Mouse (Mus musculus) urinary bladder, postnatal 14 days (tissue): ENCODE data around the gene Tmem42.

Source experiments
- DNase-seq: peaks from one replicate; pipeline ENCODE4 v3.0.0; 2021; ENCODE audit warnings: low spot score

Tmem42 gene

GRCm38 (mm10) chr9:123020995-123021631 is at the start of gene Tmem42:
Gene Tmem42 (plus strand): TSS chr9:123021326.
- DNase-seq: peak; percentile 88

- DNase-seq: no peak
These were observed 22.5 kb upstream of the Tmem42 start for GRCm38 (mm10) chr9:122998406-122999192.

GRCm38 (mm10) chr9:122999193-122999586 is 21.9 kb upstream of the Tmem42 start:
- no peak for DNase-seq

GRCm38 (mm10) chr9:123004718-123005117 is 16.4 kb upstream of the Tmem42 start:
- DNase-seq: no peak

GRCm38 (mm10) chr9:123006071-123006470 is 15.1 kb upstream of the Tmem42 start:
- DNase-seq: no peak

GRCm38 (mm10) chr9:123021636-123022379 is 682 bp downstream of the Tmem42 start:
- DNase-seq: no peak

- DNase-seq: no peak
These were observed 3.1 kb downstream of the Tmem42 start for GRCm38 (mm10) chr9:123024201-123024600.

- DNase-seq: no peak
These were observed 10.5 kb downstream of the Tmem42 start for GRCm38 (mm10) chr9:123031496-123032246.

- no peak for DNase-seq
These were observed 13.3 kb downstream of the Tmem42 start, which contains the start of gene Tgm4 for GRCm38 (mm10) chr9:123034426-123034825. Gene Tgm4 (plus strand): TSS chr9:123034726.

GRCm38 (mm10) chr9:123047665-123048064 is 26.5 kb downstream of the Tmem42 start:
- no peak for DNase-seq

- no peak for DNase-seq
These were observed 37.7 kb downstream of the Tmem42 start for GRCm38 (mm10) chr9:123058724-123059292.

- DNase-seq: no peak
These were observed 39.0 kb downstream of the Tmem42 start for GRCm38 (mm10) chr9:123060172-123060571.
